Mouse (Mus musculus) left cerebral cortex, postnatal 14 days (tissue): ENCODE measurements around the gene Klhl21. TPM values are rescaled to one million over a fixed set of nuclear protein-coding genes. Genes with fewer than 3 reads are reported as not detected.
A peak's percentile ranks its signal among the peaks of the same experiment; 100 is the strongest.

ENCODE experiments used
- DNase-seq, 2 experiments: peaks; one replicate each; pipeline ENCODE4 v3.0.0; 2021 to 2022; ENCODE audit warnings: low spot score in 2 of 2, mixed read lengths in 1 of 2
- intact Hi-C: fragments of 180-260 bp; cut with DNase I; formaldehyde crosslinking; loops from one replicate; pipeline ENCODE4 v1.15.1; 2025
- long read RNA-seq, 2 experiments: library from polyadenylated mRNA; stranded (forward); transcript quantifications; one replicate each; pipeline ENCODE4 v2.0.0; 2021
- total RNA-seq, 2 experiments: library from RNA; stranded (reverse); gene quantifications; 2 replicates each; pipeline ENCODE4 v1.2.3; 2021

Gene Klhl21
- total RNA-seq: 10 to 100 TPM; 12.7 to 13.4 TPM
- long read RNA-seq, experiment 1, partial matches to known transcripts: 5 of 11 reads
- long read RNA-seq, experiment 1, other reads (novel, unspliced or antisense): 3 of 11 reads
- long read RNA-seq, experiment 2, partial matches to known transcripts: 2 of 5 reads
- long read RNA-seq, experiment 2, other reads (novel, unspliced or antisense): 1 of 5 reads

- intact Hi-C loops: no loop called here
- peak; percentile 91 to 94 for DNase-seq
These were observed at the start of gene Klhl21 for GRCm38 (mm10) chr4:152008622-152009075. Klhl21 (plus strand) TSS chr4:152008803.

- intact Hi-C loops: no loop called here
- DNase-seq: no peak
These were observed 48.6 kb upstream of the Klhl21 start for GRCm38 (mm10) chr4:151959849-151960512.

GRCm38 (mm10) chr4:151960513-151960854, 48.1 kb upstream of the Klhl21 start:
- intact Hi-C loops: no loop called here
- no peak for DNase-seq

- intact Hi-C loops: no loop called here
- no peak for DNase-seq
These were observed 45.8 kb upstream of the Klhl21 start for GRCm38 (mm10) chr4:151962817-151963216.

GRCm38 (mm10) chr4:151968204-151968921, 40.2 kb upstream of the Klhl21 start:
- intact Hi-C loops: no loop called here
- no peak for DNase-seq

- intact Hi-C loops: no loop called here
- DNase-seq: peak; percentile 62 to 81
These were observed 36.2 kb upstream of the Klhl21 start for GRCm38 (mm10) chr4:151972221-151972967.

- DNase-seq: peak in 1 of 2 experiments; percentile 67
- intact Hi-C loops: no loop called here
These were observed 33.2 kb upstream of the Klhl21 start for GRCm38 (mm10) chr4:151975441-151975840.

GRCm38 (mm10) chr4:151977748-151978147, 30.9 kb upstream of the Klhl21 start:
- peak; percentile 92 to 93 for DNase-seq
- intact Hi-C loops: no loop called here

- no peak for DNase-seq
These were observed 27.9 kb upstream of the Klhl21 start for GRCm38 (mm10) chr4:151980699-151981098.

GRCm38 (mm10) chr4:151981363-151981762, 27.2 kb upstream of the Klhl21 start:
- peak; percentile 86 to 90 for DNase-seq
- intact Hi-C loops: loop anchor here (5.0 kb wide), 1 partner anchor 56 kb away; the partner anchor contains the start of genes Nol9 and Tas1r1

More at GRCm38 (mm10) chr4:151980699-151981098, 27.9 kb upstream of the Klhl21 start:
- intact Hi-C loops: loop anchor here (5.0 kb wide), 1 partner anchor 57 kb away; the partner anchor contains the start of genes Nol9 and Tas1r1

GRCm38 (mm10) chr4:151983043-151983442, 25.6 kb upstream of the Klhl21 start:
- DNase-seq: no peak
- intact Hi-C loops: loop anchor here (5.0 kb wide), 1 partner anchor 54 kb away; the partner anchor contains the start of genes Nol9 and Tas1r1

GRCm38 (mm10) chr4:151983560-151983959, 25.0 kb upstream of the Klhl21 start:
- intact Hi-C loops: loop anchor here (5.0 kb wide), 1 partner anchor 54 kb away; the partner anchor contains the start of genes Nol9 and Tas1r1
- no peak for DNase-seq

- intact Hi-C loops: loop anchor here (5.0 kb wide), 1 partner anchor 36 kb away; no protein-coding TSS in a partner anchor
- DNase-seq: no peak
These were observed 22.7 kb upstream of the Klhl21 start for GRCm38 (mm10) chr4:151985886-151986285.

GRCm38 (mm10) chr4:151986650-151987049, 22.0 kb upstream of the Klhl21 start:
- no peak for DNase-seq
- intact Hi-C loops: loop anchor here (5.0 kb wide), 1 partner anchor 36 kb away; no protein-coding TSS in a partner anchor

GRCm38 (mm10) chr4:151988014-151988341, 20.6 kb upstream of the Klhl21 start:
- intact Hi-C loops: loop anchor here (5.0 kb wide), 1 partner anchor 34 kb away; no protein-coding TSS in a partner anchor
- no peak for DNase-seq

GRCm38 (mm10) chr4:151988342-151989109, 20.1 kb upstream of the Klhl21 start, which contains the start of gene Thap3:
Thap3 (minus strand) TSS chr4:151988997.
- intact Hi-C loops: loop anchor here (5.0 kb wide), 1 partner anchor 34 kb away; no protein-coding TSS in a partner anchor
- DNase-seq: peak in 1 of 2 experiments; percentile 78

GRCm38 (mm10) chr4:151989110-151989488, 19.5 kb upstream of the Klhl21 start:
- intact Hi-C loops: loop anchor here (5.0 kb wide), 1 partner anchor 33 kb away; no protein-coding TSS in a partner anchor
- DNase-seq: no peak

- intact Hi-C loops: no loop called here
These were observed 16.5 kb upstream of the Klhl21 start for GRCm38 (mm10) chr4:151992091-151992490.

More at GRCm38 (mm10) chr4:151992091-151992490, 16.5 kb upstream of the Klhl21 start:
- DNase-seq: no peak
